Comparison of ENCODE assay signal across 9 mouse cellular contexts in the genomic region with DNA sequence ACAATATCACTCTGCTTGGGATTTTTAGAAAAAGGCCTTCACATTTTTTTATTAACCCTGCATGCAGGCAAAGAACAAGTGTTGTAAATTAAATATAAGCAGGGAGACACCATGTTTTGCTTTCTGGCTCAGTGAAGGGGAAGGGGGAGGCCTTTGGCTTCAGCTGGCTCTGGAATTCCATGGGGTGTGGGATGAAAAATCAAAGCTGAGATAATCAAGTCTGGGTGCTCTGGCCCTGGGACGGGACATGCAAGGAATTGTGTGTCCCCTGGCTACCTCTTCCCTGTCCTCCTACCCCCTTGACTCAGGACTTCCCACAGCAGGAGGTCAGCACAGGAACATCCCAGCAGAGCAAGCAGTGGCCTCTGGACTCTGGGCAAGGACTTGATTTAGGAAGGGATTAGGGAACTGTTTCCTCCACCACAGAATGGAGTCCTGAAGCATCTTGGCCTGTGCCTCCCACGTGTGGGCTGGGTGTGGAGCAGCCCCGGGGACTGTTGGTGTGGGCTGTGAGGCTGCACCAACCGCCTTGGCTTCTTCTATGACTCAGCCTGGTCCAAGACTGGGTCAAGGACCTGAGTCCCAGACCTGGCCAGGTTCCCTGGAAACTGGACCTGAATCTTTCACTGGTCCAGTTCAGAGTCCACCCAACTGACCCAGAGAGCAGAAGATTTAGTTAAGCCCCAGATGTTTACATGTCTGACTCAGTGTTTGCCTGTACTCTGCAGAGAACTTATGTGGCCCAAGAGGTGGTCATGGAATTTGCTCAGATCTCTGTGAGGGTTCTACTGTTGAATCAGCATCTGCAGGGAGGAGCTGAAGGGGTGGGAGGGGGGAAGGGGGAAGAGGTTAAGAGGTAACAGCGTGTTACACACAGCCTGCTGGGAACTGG.
DNase-seq lines count a peak whose midpoint lies in the region; ATAC-seq lines count a peak whose summit lies in the region.
"Had no signal": no experiment of that assay in that cellular context is flagged by ENCODE, and none has a peak within 500 bp of the region (broad histone marks: within the 10 kb centered on the region; RNA-seq: fewer than 3 reads in every experiment).

No protein-coding gene starts in this region.

- 39% methylated on average over 5 of the region's 5 CpGs for WGBS in limb, embryonic 13.5 days
- 44% methylated on average over 5 of the region's 5 CpGs for WGBS in limb, embryonic 10.5 days
- 34% methylated on average over 5 of the region's 5 CpGs for WGBS in embryonic facial prominence, embryonic 15.5 days
- WGBS in stomach, embryonic 14.5 days, result 19% methylated on average over 5 of the region's 5 CpGs

- peaks cover 14% of the 10 kb centered on the region for H3K4me1 ChIP-seq in limb, embryonic 13.5 days
- peaks cover 10% of the 10 kb centered on the region; the same call in 1 of the 2 replicates for H3K4me1 ChIP-seq in limb, embryonic 10.5 days
- H3K4me1 ChIP-seq in embryonic facial prominence, embryonic 15.5 days, result peaks cover 10% of the 10 kb centered on the region
- H3K4me1 ChIP-seq in stomach, embryonic 14.5 days (ENCODE audit: control insufficient read depth, insufficient read depth, low read length), result peaks cover 18% of the 10 kb centered on the region

- H3K27ac ChIP-seq in limb, embryonic 13.5 days, result peak overlapping the region; percentile 6; the same call in 1 of the 2 replicates
- no peak overlapping the region for H3K27ac ChIP-seq in limb, embryonic 10.5 days
- peak overlapping the region; percentile 67; the same call in 1 of the 2 replicates for H3K27ac ChIP-seq in embryonic facial prominence, embryonic 15.5 days (replicated peaks)
- H3K27ac ChIP-seq in stomach, embryonic 14.5 days (ENCODE audit: low read length), result peak overlapping the region; percentile 83

- H3K4me3 ChIP-seq in limb, embryonic 13.5 days, result no peak overlapping the region
- no peak overlapping the region for H3K4me3 ChIP-seq in limb, embryonic 10.5 days
- H3K4me3 ChIP-seq in embryonic facial prominence, embryonic 15.5 days (replicated peaks), result no peak overlapping the region
- H3K4me3 ChIP-seq in stomach, embryonic 14.5 days (ENCODE audit: low read depth, low read length), result no peak overlapping the region

- H3K27me3 ChIP-seq in limb, embryonic 13.5 days, result no peaks in the 10 kb centered on the region
- H3K27me3 ChIP-seq in limb, embryonic 10.5 days (ENCODE audit: low read depth, poor library complexity, severe bottlenecking), result no peaks in the 10 kb centered on the region
- no peaks in the 10 kb centered on the region for H3K27me3 ChIP-seq in embryonic facial prominence, embryonic 15.5 days
- H3K27me3 ChIP-seq in stomach, embryonic 14.5 days (ENCODE audit: control insufficient read depth, insufficient read depth, low read length), result no peaks in the 10 kb centered on the region

- no peak for DNase-seq in limb, embryonic 10.5 days (ENCODE audit: low spot score)
- peak; percentile 70 for DNase-seq in kidney, postnatal 10 days
- no peak for DNase-seq in thymus, adult 18-20 months
- DNase-seq in thymus, postnatal 14 days, result no peak
- no peak for DNase-seq in c-Kit-positive CD71-positive TER-119-positive erythroid progenitor cells, embryonic 14.5 days (ENCODE audit: low spot score)

- H3K9ac ChIP-seq in limb, embryonic 13.5 days, result 0 out of 2 replicates have a peak overlapping the region, but pooled peaks have one; percentile 13
- no peak overlapping the region for H3K9ac ChIP-seq in embryonic facial prominence, embryonic 15.5 days
- no peak overlapping the region for H3K9ac ChIP-seq in stomach, embryonic 14.5 days (replicated peaks; ENCODE audit: low read depth, low read length)

- H3K4me2 ChIP-seq in limb, embryonic 13.5 days (replicated peaks), result no peak overlapping the region
- no peak overlapping the region for H3K4me2 ChIP-seq in embryonic facial prominence, embryonic 15.5 days (replicated peaks)
- no peak overlapping the region for H3K4me2 ChIP-seq in stomach, embryonic 14.5 days (replicated peaks; ENCODE audit: low read depth, low read length)

- ATAC-seq in limb, embryonic 13.5 days (ENCODE audit: low FRiP score, low read depth), result 0 out of 2 replicates have a peak, but pooled peaks have one; percentile 40
- ATAC-seq in embryonic facial prominence, embryonic 15.5 days (ENCODE audit: insufficient number of reproducible peaks, low FRiP score, low TSS enrichment, low read depth), result peak; percentile 25; the same call in 1 of the 2 replicates
- peak; percentile 43; the same call in 1 of the 2 replicates for ATAC-seq in stomach, embryonic 14.5 days (ENCODE audit: insufficient number of reproducible peaks, insufficient read depth, low FRiP score, low read depth)

- peaks cover 3% of the 10 kb centered on the region for H3K9me3 ChIP-seq in limb, embryonic 13.5 days
- no peaks in the 10 kb centered on the region for H3K9me3 ChIP-seq in limb, embryonic 10.5 days (replicated peaks)
- no peaks in the 10 kb centered on the region for H3K9me3 ChIP-seq in embryonic facial prominence, embryonic 15.5 days (replicated peaks)
- H3K9me3 ChIP-seq in stomach, embryonic 14.5 days (ENCODE audit: control insufficient read depth, low read depth, low read length), result no peaks in the 10 kb centered on the region

- no peaks in the 10 kb centered on the region for H3K36me3 ChIP-seq in limb, embryonic 13.5 days
- no peaks in the 10 kb centered on the region for H3K36me3 ChIP-seq in limb, embryonic 10.5 days
- no peaks in the 10 kb centered on the region for H3K36me3 ChIP-seq in embryonic facial prominence, embryonic 15.5 days
- H3K36me3 ChIP-seq in stomach, embryonic 14.5 days (ENCODE audit: control insufficient read depth, insufficient read depth, low read length), result no peaks in the 10 kb centered on the region
- H3K36me3 ChIP-seq: G1E had no signal
